12 mouse cellular contexts compared by ENCODE assay signal in genomic region chr16:85393430-85393948, GRCm38 (mm10).
DNase-seq lines count a peak whose midpoint lies in the region; ATAC-seq and TF ChIP-seq lines count a peak whose summit lies in the region.
"Had no signal": no experiment of that assay in that cellular context is flagged by ENCODE, and none has a peak within 500 bp of the region (broad histone marks: within the 10 kb centered on the region; RNA-seq: fewer than 3 reads in every experiment).

No protein-coding gene starts in this region.

- TF ChIP-seq CTCF in kidney, adult 2 months (conservative IDR thresholded peaks at IDR 0.05; ENCODE audit: insufficient read depth, insufficient read length, low read depth, low read length), result no peak
- no peak for TF ChIP-seq CTCF in intestine, postnatal 0 days (IDR thresholded peaks at IDR 0.05; ENCODE audit: low read depth)

- H3K9me3 ChIP-seq in intestine, postnatal 0 days (ENCODE audit: control insufficient read depth), result no peaks in the 10 kb centered on the region
- H3K9me3 ChIP-seq in intestine, embryonic 16.5 days (ENCODE audit: control insufficient read depth, low read length), result no peaks in the 10 kb centered on the region
- H3K9me3 ChIP-seq: forebrain, embryonic 12.5 days; limb, embryonic 13.5 days had no signal

- WGBS in kidney, adult 2 months, result 13% methylated on average over 4 of the region's 4 CpGs
- 15% methylated on average over 4 of the region's 4 CpGs for WGBS in intestine, postnatal 0 days
- WGBS in intestine, embryonic 16.5 days, result 25% methylated on average over 4 of the region's 4 CpGs

- H3K4me2 ChIP-seq in intestine, postnatal 0 days (replicated peaks; ENCODE audit: low read depth), result no peak overlapping the region
- no peak overlapping the region for H3K4me2 ChIP-seq in intestine, embryonic 16.5 days (ENCODE audit: low read depth, low read length)
- H3K4me2 ChIP-seq: forebrain, embryonic 12.5 days; limb, embryonic 13.5 days had no signal

- no peak overlapping the region for H3K4me3 ChIP-seq in kidney, adult 2 months (ENCODE audit: insufficient read depth, low read depth, low read length)
- H3K4me3 ChIP-seq in intestine, postnatal 0 days (ENCODE audit: low read depth, low read length), result no peak overlapping the region
- H3K4me3 ChIP-seq in intestine, embryonic 16.5 days (ENCODE audit: low read length), result no peak overlapping the region
- H3K4me3 ChIP-seq: forebrain, embryonic 12.5 days; limb, embryonic 13.5 days had no signal

- no peak overlapping the region for H3K9ac ChIP-seq in intestine, postnatal 0 days (ENCODE audit: low read depth, low read length)
- H3K9ac ChIP-seq in intestine, embryonic 16.5 days (ENCODE audit: low read depth, low read length), result no peak overlapping the region
- H3K9ac ChIP-seq: forebrain, embryonic 12.5 days; limb, embryonic 13.5 days had no signal

- TF ChIP-seq POLR2A in kidney, adult 2 months (IDR thresholded peaks at IDR 0.05; ENCODE audit: low read depth, low read length), result no peak

- H3K4me1 ChIP-seq in kidney, adult 2 months (ENCODE audit: control insufficient read depth, insufficient read depth, low read length), result no peaks in the 10 kb centered on the region
- no peaks in the 10 kb centered on the region for H3K4me1 ChIP-seq in intestine, postnatal 0 days (replicated peaks; ENCODE audit: control insufficient read depth, insufficient read depth, low read length)
- H3K4me1 ChIP-seq in intestine, embryonic 16.5 days (ENCODE audit: control insufficient read depth, insufficient read depth, low read length), result 0 out of 2 replicates have a peak, but pooled peaks cover 2% of the 10 kb centered on the region
- H3K4me1 ChIP-seq: limb, embryonic 13.5 days had no signal

- H3K36me3 ChIP-seq in kidney, adult 2 months (ENCODE audit: control insufficient read depth, insufficient read depth, low read length), result no peaks in the 10 kb centered on the region
- H3K36me3 ChIP-seq in intestine, postnatal 0 days (ENCODE audit: control insufficient read depth, insufficient read depth), result no peaks in the 10 kb centered on the region
- H3K36me3 ChIP-seq in intestine, embryonic 16.5 days (ENCODE audit: control insufficient read depth, insufficient read depth, low read length), result no peaks in the 10 kb centered on the region
- H3K36me3 ChIP-seq: forebrain, embryonic 12.5 days; limb, embryonic 13.5 days had no signal

- DNase-seq in kidney, adult 2 months, result peak; percentile 16
- DNase-seq in kidney, adult 18-20 months, result no peak
- DNase-seq in ES-CJ7 (ENCODE audit: low read depth, low spot score), result peak; percentile 17
- peak; percentile 55 for DNase-seq in embryo, embryonic 10.5 days (ENCODE audit: low spot score)
- peak; percentile 67 to 70 for DNase-seq in heart, postnatal 10 days
- no peak for DNase-seq in left cerebral cortex, postnatal 4 days
- DNase-seq: cerebellum, postnatal 14 days; right cerebral cortex, adult 18-20 months had no signal

- no peaks in the 10 kb centered on the region for H3K27me3 ChIP-seq in kidney, adult 2 months (replicated peaks; ENCODE audit: control insufficient read depth, insufficient read depth, low read length)
- H3K27me3 ChIP-seq in intestine, postnatal 0 days (replicated peaks; ENCODE audit: control insufficient read depth, insufficient read depth, low read length), result no peaks in the 10 kb centered on the region
- no peaks in the 10 kb centered on the region for H3K27me3 ChIP-seq in intestine, embryonic 16.5 days (replicated peaks; ENCODE audit: control insufficient read depth, insufficient read depth, low read length)
- H3K27me3 ChIP-seq: forebrain, embryonic 12.5 days; limb, embryonic 13.5 days had no signal

- intact Hi-C loops in heart, postnatal 10 days (cut with DNase I), result no loop called here
- intact Hi-C loops in left cerebral cortex, postnatal 4 days (cut with DNase I), result no loop called here

- no peak for ATAC-seq in intestine, postnatal 0 days
- ATAC-seq in intestine, embryonic 16.5 days, result no peak

- no peak overlapping the region for H3K27ac ChIP-seq in kidney, adult 2 months (ENCODE audit: insufficient read depth, low read depth, low read length)
- H3K27ac ChIP-seq in intestine, postnatal 0 days (ENCODE audit: low read depth, low read length), result no peak overlapping the region
- H3K27ac ChIP-seq in intestine, embryonic 16.5 days (ENCODE audit: low read length), result no peak overlapping the region
- H3K27ac ChIP-seq: forebrain, embryonic 12.5 days; limb, embryonic 13.5 days had no signal

Comparison
In these comparisons a context has a peak if more than half of its experiments do, and no peak if none do; other contexts are left out.
1. DNase-seq: peak in kidney, adult 2 months (single experiment), ES-CJ7 (single experiment), embryo, embryonic 10.5 days (single experiment) and heart, postnatal 10 days (2 of 2); none in kidney, adult 18-20 months (single experiment) and left cerebral cortex, postnatal 4 days (single experiment).